ENCODE assay signal across 17 mouse cellular contexts in genomic region chr19:10693926-10694682, GRCm38 (mm10). TPM values are rescaled to one million over a fixed set of nuclear protein-coding genes. Genes with fewer than 3 reads are reported as not detected.
DNase-seq lines count a peak whose midpoint lies in the region; ATAC-seq and TF ChIP-seq lines count a peak whose summit lies in the region.
"Had no signal": no experiment of that assay in that cellular context is flagged by ENCODE, and none has a peak within 500 bp of the region (broad histone marks: within the 10 kb centered on the region; RNA-seq: fewer than 3 reads in every experiment).

No protein-coding gene starts in this region.

- no peak for ATAC-seq in liver, embryonic 16.5 days (ENCODE audit: low read depth)
- no peak for ATAC-seq in forebrain, postnatal 0 days
- no peak for ATAC-seq in midbrain, embryonic 11.5 days (ENCODE audit: low FRiP score)

- no peaks in the 10 kb centered on the region for H3K36me3 ChIP-seq in liver, embryonic 16.5 days (ENCODE audit: control insufficient read depth, insufficient read depth)
- 0 out of 2 replicates have a peak, but pooled peaks cover 5% of the 10 kb centered on the region for H3K36me3 ChIP-seq in forebrain, postnatal 0 days (ENCODE audit: insufficient read depth)
- H3K36me3 ChIP-seq in midbrain, embryonic 11.5 days (ENCODE audit: control insufficient read depth, insufficient read depth, low read length), result no peaks in the 10 kb centered on the region
- H3K36me3 ChIP-seq: forebrain, embryonic 10.5 days; limb, embryonic 13.5 days; midbrain, embryonic 10.5 days had no signal

- H3K27ac ChIP-seq in bone marrow macrophage, adult 2 months (ENCODE audit: insufficient read depth, low read depth, low read length), result peak overlapping the region; percentile 97
- peak overlapping the region; percentile 29; the same call in 1 of the 2 replicates for H3K27ac ChIP-seq in liver, embryonic 16.5 days (ENCODE audit: low read length)
- H3K27ac ChIP-seq in forebrain, postnatal 0 days (ENCODE audit: low read depth, low read length), result no peak overlapping the region
- no peak overlapping the region for H3K27ac ChIP-seq in midbrain, embryonic 11.5 days (ENCODE audit: low read depth, low read length)
- H3K27ac ChIP-seq: forebrain, embryonic 10.5 days; limb, embryonic 13.5 days; midbrain, embryonic 10.5 days had no signal

- peaks cover 78% of the 10 kb centered on the region for H3K4me1 ChIP-seq in bone marrow macrophage, adult 2 months (ENCODE audit: control insufficient read depth, insufficient read depth, low read length)
- peaks cover 68% of the 10 kb centered on the region for H3K4me1 ChIP-seq in liver, embryonic 16.5 days (ENCODE audit: control insufficient read depth, low read depth, low read length)
- H3K4me1 ChIP-seq in forebrain, postnatal 0 days (ENCODE audit: insufficient read depth), result peaks cover 21% of the 10 kb centered on the region
- peaks cover 22% of the 10 kb centered on the region for H3K4me1 ChIP-seq in midbrain, embryonic 11.5 days (ENCODE audit: control insufficient read depth, insufficient read depth, low read length)

- peak; percentile 44 to 45 for DNase-seq in kidney, adult 8-10 months
- DNase-seq in kidney, postnatal 4 days, result no peak
- peak; percentile 66 for DNase-seq in 416B (ENCODE audit: low read depth)
- no peak for DNase-seq in forebrain, postnatal 0 days
- no peak for DNase-seq in cerebellum, postnatal 4 days (ENCODE audit: low spot score in 2 of 2)
- DNase-seq in midbrain, embryonic 11.5 days (ENCODE audit: low spot score, missing footprints), result no peak
- DNase-seq: adrenal gland, postnatal 14 days; cerebellum, adult 11 months; right cerebral cortex, adult 18-20 months had no signal

- TF ChIP-seq CTCF in bone marrow macrophage, adult 2 months (IDR thresholded peaks at IDR 0.05; ENCODE audit: low read depth, low read length), result no peak
- no peak for TF ChIP-seq CTCF in forebrain, postnatal 0 days (IDR thresholded peaks at IDR 0.05; ENCODE audit: low read depth)

- 54% methylated on average over 10 of the region's 10 CpGs for WGBS in liver, embryonic 16.5 days (ENCODE audit: insufficient replicate concordance)
- WGBS in forebrain, postnatal 0 days, result 86% methylated on average over 10 of the region's 10 CpGs
- 88% methylated on average over 10 of the region's 10 CpGs for WGBS in midbrain, embryonic 11.5 days

- H3K27me3 ChIP-seq in liver, embryonic 16.5 days (ENCODE audit: control insufficient read depth, insufficient read depth, low read depth, low read length), result no peaks in the 10 kb centered on the region
- H3K27me3 ChIP-seq in forebrain, postnatal 0 days (ENCODE audit: insufficient read depth, low read length), result no peaks in the 10 kb centered on the region
- no peaks in the 10 kb centered on the region for H3K27me3 ChIP-seq in midbrain, embryonic 11.5 days (ENCODE audit: control insufficient read depth, insufficient read depth, low read length)
- H3K27me3 ChIP-seq: limb, embryonic 13.5 days had no signal

- peak overlapping the region; percentile 45 for H3K4me3 ChIP-seq in bone marrow macrophage, adult 2 months (ENCODE audit: insufficient read depth, low read length)
- H3K4me3 ChIP-seq in liver, embryonic 16.5 days (ENCODE audit: low read depth, low read length), result no peak overlapping the region
- no peak overlapping the region for H3K4me3 ChIP-seq in forebrain, postnatal 0 days (ENCODE audit: low read depth, low read length)
- no peak overlapping the region for H3K4me3 ChIP-seq in midbrain, embryonic 11.5 days (ENCODE audit: low read depth, low read length)
- H3K4me3 ChIP-seq: forebrain, embryonic 10.5 days; limb, embryonic 13.5 days; midbrain, embryonic 10.5 days had no signal

- H3K9ac ChIP-seq in liver, embryonic 16.5 days (ENCODE audit: low read depth, low read length), result no peak overlapping the region
- no peak overlapping the region for H3K9ac ChIP-seq in forebrain, postnatal 0 days
- H3K9ac ChIP-seq in midbrain, embryonic 11.5 days (ENCODE audit: low read length), result no peak overlapping the region
- H3K9ac ChIP-seq: limb, embryonic 13.5 days had no signal

- H3K9me3 ChIP-seq in liver, embryonic 16.5 days (replicated peaks; ENCODE audit: control insufficient read depth, low read length), result no peaks in the 10 kb centered on the region
- no peaks in the 10 kb centered on the region for H3K9me3 ChIP-seq in forebrain, postnatal 0 days (ENCODE audit: low read length)
- no peaks in the 10 kb centered on the region for H3K9me3 ChIP-seq in midbrain, embryonic 11.5 days (ENCODE audit: control insufficient read depth, low read length)
- H3K9me3 ChIP-seq: forebrain, embryonic 10.5 days; limb, embryonic 13.5 days; midbrain, embryonic 10.5 days had no signal

- no peak overlapping the region for H3K4me2 ChIP-seq in liver, embryonic 16.5 days (ENCODE audit: low read depth, low read length)
- H3K4me2 ChIP-seq in forebrain, postnatal 0 days (ENCODE audit: low read depth), result no peak overlapping the region
- no peak overlapping the region for H3K4me2 ChIP-seq in midbrain, embryonic 11.5 days
- H3K4me2 ChIP-seq: limb, embryonic 13.5 days had no signal

- TF ChIP-seq POLR2A in bone marrow macrophage, adult 2 months (IDR thresholded peaks at IDR 0.05; ENCODE audit: borderline replicate concordance, low read depth, low read length), result no peak

RNA-seq across cellular contexts. Expression of gene Vps37c, which starts 5.6 kb away (rescaled TPM):
- 39.9 and 41.7 TPM in 2 replicates for polyA plus RNA-seq in bone marrow macrophage, adult 2 months (2012; ENCODE audit: insufficient read depth, insufficient read length, missing spikeins)
- 11.7 and 12.1 TPM in 2 replicates for polyA plus RNA-seq in liver, embryonic 16.5 days (2015; fragmentation: Nextera tagmentation; extraction: Ambion mirVana)
- 27.9 and 29.0 TPM in 2 replicates for total RNA-seq in forebrain, postnatal 0 days (2014; rRNA removed)
- polyA plus RNA-seq in forebrain, postnatal 0 days (2015; fragmentation: Nextera tagmentation; extraction: Ambion mirVana), result 34.5 TPM in 2 replicates
- 23.1 and 26.0 TPM in 2 replicates for polyA plus RNA-seq in midbrain, embryonic 11.5 days (2014; fragmentation: Nextera tagmentation; extraction: Ambion mirVana)

RNA-seq across cellular contexts. Expression of gene Pga5, which starts 16.2 kb away (rescaled TPM):
- not detected in 2 replicates for polyA plus RNA-seq in bone marrow macrophage, adult 2 months (2012; ENCODE audit: insufficient read depth, insufficient read length, missing spikeins)
- polyA plus RNA-seq in liver, embryonic 16.5 days (2015; fragmentation: Nextera tagmentation; extraction: Ambion mirVana), result 0.06 TPM in 1 of 2 replicates, not detected in the other
- total RNA-seq in forebrain, postnatal 0 days (2014; rRNA removed), result not detected in 2 replicates
- polyA plus RNA-seq in forebrain, postnatal 0 days (2015; fragmentation: Nextera tagmentation; extraction: Ambion mirVana), result not detected in 2 replicates
- polyA plus RNA-seq in midbrain, embryonic 11.5 days (2014; fragmentation: Nextera tagmentation; extraction: Ambion mirVana), result not detected in 2 replicates
- total RNA-seq: adrenal gland, postnatal 14 days; gastrocnemius, adult 8-10 months had no signal
- polyA plus RNA-seq: forebrain, embryonic 10.5 days; heart, embryonic 16.5 days; midbrain, embryonic 10.5 days; neural tube, embryonic 14.5 days had no signal

RNA-seq across cellular contexts. Expression of gene Cd5, which starts 44.7 kb away (rescaled TPM):
- polyA plus RNA-seq in bone marrow macrophage, adult 2 months (2012; ENCODE audit: insufficient read depth, insufficient read length, missing spikeins), result not detected in 2 replicates
- polyA plus RNA-seq in liver, embryonic 16.5 days (2015; fragmentation: Nextera tagmentation; extraction: Ambion mirVana), result not detected in 2 replicates
- total RNA-seq in forebrain, postnatal 0 days (2014; rRNA removed), result 0.10 TPM in 1 of 2 replicates, not detected in the other
- polyA plus RNA-seq in forebrain, postnatal 0 days (2015; fragmentation: Nextera tagmentation; extraction: Ambion mirVana), result 0.24 and 0.52 TPM in 2 replicates
- polyA plus RNA-seq in midbrain, embryonic 11.5 days (2014; fragmentation: Nextera tagmentation; extraction: Ambion mirVana), result 0.08 and 0.22 TPM in 2 replicates
- polyA plus RNA-seq: forebrain, embryonic 10.5 days; midbrain, embryonic 10.5 days had no signal

Comparison
In these comparisons a context has a peak if more than half of its experiments do, and no peak if none do; other contexts are left out.
1. DNase-seq: peak in kidney, adult 8-10 months (2 of 2) and 416B (single experiment); none in kidney, postnatal 4 days (0 of 2), forebrain, postnatal 0 days (single experiment), cerebellum, postnatal 4 days (0 of 2) and midbrain, embryonic 11.5 days (single experiment).
2. H3K27ac ChIP-seq: peak in bone marrow macrophage, adult 2 months (single experiment) and liver, embryonic 16.5 days (single experiment); none in forebrain, postnatal 0 days (single experiment) and midbrain, embryonic 11.5 days (single experiment).